Mouse (Mus musculus) right cerebral cortex, adult 2 months (tissue): Measurements from ENCODE around the gene Cpvl.

Experiments used
- DNase-seq, 2 experiments: peaks; one replicate each; pipeline ENCODE4 v3.0.0; 2021 to 2022; ENCODE audit warnings: low spot score in 2 of 2

The Cpvl gene

DNA sequence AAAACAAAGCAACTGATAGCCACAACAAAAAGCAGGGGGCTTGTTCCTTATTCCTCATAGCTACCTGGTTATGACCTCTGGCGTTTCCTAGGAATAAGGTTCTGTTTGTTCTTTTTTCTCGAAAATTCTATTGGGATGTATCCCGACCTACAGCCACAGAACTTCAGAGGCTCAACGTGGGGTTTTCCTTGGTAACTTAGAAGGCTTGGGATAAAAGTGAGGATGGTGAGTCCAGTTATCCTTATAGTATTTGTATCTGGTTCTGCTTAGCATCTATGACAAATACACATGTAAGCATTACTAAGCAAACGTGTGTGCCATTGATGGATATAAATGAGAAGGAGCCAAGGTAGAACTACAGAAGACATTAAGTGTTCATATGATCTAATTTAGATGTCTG, at the start of gene Cpvl:
TSS of gene Cpvl (minus strand) at position 101 of the 400 bp plus-strand sequence.
- DNase-seq: no peak

DNA sequence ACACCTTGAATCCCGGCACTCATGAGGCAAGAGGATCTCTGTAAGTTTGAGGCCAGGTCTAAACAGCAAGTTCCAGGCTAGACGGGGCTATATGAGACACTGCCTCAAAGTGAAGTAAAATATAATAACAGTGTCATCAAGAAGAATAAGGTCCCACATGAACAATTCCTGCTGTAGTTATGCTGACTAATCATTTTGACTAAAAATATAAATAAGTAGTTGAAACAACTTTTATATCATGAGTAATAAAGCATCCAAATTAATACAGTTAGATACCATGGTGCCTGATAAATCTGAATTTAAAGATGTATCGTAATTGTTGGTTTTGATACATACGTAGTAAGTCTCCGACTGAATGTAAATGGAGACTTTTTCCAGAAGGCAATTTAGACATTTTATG, 45.4 kb upstream of the Cpvl start:
- no peak for DNase-seq

DNA sequence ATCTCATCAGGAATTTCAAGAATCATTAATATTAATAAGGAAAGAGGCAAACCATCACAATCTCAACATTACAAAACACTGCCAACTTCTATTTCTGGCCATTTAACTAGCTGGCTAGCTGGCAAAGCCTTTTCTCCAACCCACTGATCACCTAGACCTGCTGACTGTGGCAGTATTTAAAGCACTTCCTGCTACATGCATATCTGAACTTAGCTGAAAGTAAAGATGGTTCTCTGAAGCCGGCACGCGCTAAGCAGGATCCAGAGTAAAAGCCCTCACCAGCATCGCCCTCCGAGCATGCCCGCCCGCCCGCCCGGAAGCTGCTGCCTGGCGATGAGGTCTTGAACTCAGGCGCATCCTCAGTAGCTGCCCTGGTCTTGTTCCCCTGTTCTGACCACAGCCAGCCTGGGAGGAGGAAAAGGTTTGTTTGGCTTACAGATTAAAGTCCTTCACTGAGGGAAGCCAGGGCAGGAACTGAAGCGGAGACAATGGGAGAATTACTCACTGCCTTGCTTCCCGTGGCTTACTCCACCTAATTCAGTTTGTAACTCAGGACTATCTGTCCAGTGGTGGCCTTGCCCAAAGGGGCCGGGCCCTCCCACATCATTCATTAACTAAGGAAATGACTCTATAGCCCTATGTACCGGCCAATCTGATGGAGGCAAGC, 42.8 kb upstream of the Cpvl start:
- DNase-seq: no peak

DNA sequence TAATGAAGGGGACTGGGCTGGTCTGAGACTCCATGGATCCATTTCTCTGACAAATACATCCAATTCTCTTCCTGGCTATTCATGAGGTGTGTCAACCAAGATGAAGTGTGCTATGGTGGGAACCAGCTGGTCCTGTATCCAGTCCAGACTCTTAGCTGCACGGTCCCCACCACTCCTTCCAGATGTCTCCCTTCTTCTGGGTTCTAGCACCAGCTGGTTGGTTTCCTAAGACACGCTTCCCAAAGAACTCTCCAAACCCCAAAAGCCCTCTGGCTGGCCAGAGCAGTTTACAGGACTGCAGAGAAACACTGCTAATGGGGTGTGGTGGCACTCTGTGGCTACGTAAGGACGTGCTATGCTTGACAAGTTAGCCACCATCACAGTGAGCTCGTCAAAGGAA, 40.4 kb upstream of the Cpvl start:
- DNase-seq: no peak

DNA sequence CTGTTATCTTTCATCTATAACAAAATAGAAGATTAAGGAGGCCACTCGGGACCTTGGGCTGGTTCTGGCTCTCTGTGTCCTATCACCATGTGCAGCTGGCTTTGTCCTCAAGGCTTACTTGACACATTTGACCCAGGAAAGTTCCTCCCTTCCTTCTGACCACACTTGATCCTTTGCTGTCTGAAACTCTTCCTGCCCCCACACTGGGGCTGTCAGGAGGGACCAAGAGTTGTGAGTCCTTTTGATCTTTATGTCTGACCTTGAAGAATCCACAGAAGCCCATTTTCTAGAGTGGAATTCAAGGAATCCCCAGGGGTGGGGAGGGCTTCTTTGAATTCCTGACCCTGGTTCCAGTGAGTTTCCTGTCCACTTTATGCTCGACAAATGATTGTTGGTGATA, 39.6 kb upstream of the Cpvl start:
- DNase-seq: no peak

DNA sequence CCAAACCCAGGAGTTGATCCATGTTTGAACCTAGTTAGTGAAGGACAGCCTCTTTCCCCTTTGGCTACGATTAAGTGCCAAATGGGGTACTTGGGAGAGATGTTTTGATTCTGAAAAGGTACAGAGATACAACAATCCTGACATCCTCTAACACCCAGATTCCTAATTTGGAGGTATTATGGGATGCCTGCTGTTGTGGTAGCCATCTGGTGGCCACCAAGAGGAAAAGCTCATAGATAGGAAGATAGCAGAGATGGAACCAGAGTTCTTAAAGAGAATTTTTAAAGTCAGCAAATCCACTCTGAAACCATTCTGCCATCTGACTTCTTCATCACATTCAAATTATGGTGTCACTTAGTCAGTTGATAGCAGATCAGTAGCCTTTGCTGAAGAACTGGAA, 33.7 kb upstream of the Cpvl start:
- DNase-seq: no peak

DNA sequence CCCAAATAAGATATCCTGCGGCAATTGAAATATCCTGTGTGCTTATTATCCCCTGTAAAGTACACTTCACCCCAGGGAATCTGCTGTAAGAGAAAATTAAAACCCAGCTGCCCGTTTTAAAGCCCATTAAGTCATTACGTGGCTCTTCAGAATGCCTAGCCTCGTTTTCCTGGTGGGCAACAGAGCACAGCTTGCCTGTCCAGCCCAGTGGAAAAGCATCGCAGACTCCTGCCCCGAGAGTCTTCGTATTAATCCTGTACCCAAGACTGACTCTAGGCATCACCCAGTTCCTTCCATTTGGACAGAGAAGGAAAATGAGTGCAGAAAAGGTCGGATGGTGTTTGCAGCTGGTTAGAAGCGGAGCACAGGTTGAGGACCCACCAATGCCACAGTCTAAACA, 31.9 kb upstream of the Cpvl start:
- no peak for DNase-seq

DNA sequence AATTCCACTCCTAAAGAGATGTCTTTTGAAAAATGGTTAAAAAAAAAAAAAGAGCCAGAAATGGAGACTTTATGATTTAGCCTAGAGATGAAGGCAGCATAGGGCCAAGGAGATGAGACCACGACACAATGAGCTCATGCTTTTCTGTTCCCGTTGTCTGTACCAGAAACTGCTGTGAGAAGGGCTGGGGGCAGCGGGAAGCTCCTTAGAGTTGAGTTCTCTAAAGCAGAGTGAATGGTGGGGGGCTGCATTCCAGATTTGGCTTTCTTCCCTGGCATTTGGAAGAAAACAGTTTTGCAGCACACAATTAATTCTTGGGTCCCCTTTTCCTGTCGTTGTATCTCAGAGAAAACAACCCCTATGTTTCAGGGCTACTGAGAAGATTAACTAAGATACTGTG, 30.8 kb upstream of the Cpvl start:
- DNase-seq: no peak

DNA sequence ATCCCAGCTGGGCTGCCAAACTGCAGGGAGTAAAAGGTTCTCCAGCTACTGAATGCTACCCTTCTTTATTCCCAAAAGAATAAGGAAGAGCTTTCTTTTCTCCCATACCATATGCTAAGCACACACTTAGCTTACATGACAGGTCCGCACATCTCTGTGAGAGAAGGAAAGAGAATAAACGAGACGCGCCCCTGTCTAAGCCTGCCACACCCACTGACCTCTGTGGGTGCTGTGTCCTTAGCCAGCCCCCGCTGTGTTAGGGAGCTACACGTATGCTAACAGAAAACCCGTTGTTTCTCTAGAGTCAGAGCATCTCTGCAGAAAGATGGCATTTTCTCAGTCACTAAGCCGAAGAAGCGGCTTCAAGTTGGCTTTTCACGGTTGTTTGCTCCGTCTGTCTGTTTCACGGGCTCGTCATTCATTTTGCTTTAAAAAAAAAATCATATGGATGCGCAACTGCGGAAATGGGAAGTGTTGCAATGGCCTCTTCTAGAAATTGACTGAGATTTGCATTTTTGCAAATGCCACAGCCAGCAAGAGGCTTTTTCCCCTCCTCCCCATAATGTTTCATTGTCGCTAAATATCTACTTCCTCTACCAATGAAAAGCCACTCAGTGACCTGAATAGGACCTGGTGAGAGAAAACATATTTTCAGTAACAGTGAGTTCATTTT, 30.1 kb upstream of the Cpvl start:
- peak; percentile 11 to 16 for DNase-seq

DNA sequence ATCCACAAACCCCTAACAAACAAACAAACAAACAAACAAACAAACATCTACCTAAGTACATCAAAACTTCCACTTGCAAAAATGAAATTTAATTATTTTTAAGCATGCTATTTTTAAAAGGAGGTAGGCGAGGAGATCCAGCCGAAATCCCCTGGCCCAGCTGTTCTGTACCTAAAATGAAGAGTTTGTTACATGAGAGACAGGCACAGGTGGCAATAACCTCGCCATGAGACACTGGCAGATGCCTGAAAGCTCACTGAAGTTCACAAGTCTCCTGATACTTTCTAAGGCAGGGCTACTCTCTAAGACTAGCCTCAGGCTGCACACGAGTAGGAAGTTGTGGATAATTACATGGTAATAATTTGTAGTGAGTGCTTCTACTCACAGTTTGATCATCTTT, 26.8 kb upstream of the Cpvl start:
- DNase-seq: no peak

DNA sequence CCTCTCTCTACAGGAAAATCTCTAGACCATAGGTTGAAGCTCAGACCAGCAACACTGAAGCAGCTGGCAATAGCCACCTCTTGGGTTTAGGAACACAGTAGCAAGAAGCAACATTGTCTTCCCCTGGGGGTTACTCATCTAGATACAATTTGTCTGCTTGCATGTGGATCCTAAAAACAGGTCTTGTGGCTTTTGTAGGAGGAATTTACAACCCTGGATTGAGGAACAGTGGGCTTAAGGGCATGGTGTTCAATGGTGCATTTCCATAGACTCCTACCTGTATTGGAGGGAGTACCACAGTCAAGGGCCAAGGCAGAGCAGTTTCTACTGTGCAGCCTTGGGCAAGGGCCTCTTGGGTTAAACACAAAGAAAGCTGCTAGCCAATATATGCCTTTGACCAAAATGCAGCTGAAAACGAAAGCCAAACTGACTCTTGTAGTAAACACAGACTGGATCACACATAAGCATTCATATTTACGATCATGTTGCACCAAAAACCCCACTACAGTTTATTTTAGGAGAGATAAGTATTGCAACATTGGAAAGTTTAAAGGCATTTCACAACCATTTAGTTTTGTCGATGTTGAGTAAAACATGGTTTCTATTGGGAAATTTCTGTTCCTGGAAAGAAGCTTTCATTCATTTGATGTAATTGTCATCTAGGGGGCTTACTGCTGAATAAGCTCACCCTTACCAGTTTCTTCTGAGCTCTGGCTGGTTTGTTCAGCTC, 17.9 kb upstream of the Cpvl start:
- no peak for DNase-seq

DNA sequence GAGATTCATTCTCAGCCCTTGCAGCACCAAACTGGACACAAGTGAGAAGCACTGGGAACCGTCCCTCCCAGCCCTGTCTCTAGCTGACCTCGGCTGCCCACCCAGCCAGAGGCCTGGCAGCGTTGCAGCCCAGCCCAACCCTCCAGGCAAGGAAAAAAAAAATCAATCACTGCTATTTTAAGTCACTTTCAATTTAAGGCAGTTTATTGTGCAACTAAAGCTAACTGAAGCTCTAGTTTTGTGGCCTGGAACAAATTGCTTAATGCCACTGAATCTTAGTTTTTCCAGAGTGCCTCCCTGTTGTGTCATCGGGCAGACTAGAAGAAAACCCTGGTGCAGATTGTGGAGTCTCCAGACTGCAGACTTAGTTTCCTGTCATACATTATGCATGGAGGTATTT, 17.0 kb upstream of the Cpvl start:
- DNase-seq: no peak

DNA sequence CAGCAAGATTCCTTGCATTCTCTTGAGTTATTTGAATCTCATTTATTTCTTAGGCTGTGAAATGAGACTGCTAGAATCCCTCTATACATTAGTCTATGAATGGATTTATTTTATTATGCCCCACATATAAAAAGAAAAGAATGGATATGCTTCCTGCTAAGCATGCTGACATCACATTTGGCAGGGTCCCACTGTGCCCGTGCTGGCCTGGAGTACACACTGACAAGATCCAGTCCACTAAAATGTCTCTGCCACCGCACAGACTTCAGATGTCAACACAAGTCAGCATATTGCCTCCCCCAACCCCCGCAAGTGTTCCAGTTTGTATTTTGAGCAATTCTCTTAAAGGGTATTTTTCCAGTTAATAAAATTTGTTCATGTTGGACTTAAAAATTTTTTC, 13.9 kb upstream of the Cpvl start:
- DNase-seq: no peak

DNA sequence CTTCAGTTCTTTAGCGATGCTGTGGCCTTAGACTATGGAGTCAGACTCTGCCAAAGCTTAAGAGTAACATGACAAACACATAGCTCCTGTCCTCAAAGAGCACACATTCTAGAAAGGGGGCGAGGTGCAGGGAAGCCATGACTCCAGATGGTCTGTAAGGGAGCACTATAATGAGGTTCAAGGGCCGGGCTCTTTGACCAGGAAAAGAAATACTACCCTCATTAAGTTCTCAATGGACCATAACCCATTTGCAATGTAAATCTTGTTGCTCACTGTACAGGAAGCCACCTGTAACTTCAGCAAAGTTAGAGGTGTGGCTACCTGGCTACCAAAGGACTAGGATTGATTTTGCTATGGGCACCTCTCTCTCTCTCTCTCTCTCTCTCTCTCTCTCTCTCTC, 8.8 kb upstream of the Cpvl start:
- no peak for DNase-seq

DNA sequence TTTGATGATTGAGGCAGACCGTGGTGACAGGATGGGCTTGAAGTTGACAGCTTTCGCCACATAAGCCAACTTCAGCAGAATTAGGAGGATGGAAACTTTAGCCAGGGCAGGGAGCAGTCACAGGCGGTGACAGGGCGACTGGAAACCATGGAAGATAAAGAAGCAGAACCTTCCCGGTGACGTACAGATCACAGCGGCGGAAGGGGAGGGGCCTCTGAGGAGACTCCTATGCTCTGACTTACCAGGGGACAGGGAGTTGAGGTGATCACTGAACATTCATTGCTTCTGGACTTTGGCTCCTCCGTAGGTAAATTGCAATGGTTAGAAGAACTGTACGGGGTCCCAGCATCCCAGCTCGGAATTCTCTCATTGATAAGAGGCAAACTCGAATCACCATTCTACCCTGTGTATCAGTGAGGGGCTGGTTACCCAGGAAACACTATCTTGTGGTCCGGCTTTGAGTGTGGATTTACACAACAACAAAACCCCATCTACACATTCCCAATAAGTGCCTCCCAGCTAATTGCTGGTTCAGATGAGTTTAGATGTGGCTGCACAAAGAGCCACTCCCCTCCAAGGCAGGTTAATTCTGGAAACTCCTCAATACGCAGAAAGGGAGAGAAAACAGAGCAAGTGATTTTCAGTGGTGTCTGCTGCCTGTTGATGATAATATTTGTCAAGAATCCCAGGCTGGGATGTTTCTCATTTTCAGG, 8.0 kb upstream of the Cpvl start:
- no peak for DNase-seq

DNA sequence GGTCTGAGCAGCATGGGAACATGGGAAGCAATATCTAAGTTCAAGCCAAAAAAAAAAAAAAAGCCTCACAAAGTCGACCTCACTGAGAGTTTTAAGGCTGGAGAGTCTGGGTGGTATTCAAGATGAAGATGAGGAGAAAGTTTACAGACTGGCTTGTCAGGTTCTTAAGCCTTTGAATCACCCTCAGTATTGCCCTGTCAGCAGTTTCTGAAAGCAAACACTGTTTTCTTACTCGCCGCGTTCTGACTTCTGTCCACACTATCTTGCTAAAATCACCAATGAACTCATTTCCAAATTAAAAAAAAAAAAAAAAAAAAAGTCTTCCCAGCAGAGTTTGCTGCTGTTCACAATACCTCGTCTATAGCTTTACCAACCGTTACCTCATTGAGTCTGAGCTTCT, 5.3 kb upstream of the Cpvl start:
- no peak for DNase-seq

DNA sequence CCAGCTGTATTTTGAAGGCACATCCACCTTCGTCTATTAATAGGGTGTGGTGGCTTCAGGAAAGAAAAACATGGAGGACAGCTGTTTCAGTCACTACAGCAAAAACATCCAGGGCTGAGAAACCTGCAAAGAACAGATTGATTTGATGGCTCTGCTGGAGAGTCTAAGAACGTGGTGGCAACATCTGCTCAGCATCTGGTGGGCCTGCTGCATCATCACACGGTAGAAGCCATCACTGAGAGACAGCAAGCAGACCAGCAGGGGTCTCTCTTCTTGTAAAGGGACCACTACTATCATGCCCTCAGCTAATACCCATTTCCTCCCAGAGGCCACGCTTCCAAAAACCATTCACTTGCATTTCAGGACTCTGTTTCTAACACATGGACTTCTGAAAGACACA, 4.1 kb upstream of the Cpvl start:
- no peak for DNase-seq

DNA sequence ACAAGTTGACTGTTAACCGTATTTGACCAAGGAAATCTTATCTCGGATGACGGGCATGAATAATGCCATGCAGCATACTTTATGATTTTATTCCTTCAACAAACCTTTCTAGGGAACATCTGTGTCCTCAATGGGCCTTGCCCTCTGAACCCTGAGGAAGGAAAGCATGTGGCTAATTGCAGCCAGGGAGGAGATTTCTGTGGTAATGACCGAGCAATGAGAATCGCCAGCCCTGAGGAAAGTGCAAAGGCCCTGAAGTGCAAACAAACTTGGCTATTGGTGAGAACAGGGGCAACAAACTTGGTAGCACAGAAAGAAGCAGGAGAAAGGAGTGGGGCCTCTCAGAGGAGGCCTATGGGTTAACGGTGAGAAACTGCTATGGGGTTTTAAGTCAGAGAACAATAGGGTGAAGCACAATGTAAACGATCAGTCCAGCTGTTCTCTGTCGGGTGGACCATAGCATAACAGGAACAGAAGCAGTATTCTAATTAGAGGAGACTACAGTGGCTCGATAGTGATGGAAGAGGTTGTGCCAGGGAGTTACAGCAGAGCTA, 3.7 kb upstream of the Cpvl start:
- no peak for DNase-seq

DNA sequence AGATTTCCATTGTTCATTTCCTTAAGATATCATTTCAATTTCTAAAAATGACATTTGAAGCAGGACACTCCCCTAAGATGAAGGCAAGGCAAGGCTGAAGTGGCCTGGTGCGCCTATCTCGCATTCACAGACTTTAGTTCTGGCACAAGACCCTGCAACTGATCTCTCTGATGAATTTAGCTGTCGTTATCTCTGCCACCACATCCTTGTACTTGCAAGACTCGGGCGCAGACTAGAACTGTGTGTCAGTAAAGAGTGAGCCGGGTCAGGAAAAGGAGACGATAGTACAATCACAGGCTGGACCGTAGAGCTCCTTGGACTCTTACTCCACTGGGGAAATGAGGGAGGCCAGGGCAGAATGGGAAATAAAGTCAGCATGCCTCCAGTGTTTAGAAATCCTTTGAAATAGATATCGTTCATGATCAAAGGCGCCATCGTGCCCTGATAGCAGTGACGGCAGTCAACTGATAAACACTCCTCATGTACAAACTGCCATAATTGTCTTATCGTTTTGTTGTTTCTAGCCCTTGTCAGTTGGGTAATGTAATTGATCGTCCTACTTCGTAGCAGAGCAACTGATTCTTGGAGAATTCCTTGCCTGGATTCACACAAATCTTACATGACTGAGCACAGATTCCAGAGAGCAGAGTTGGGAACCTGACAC, 2.5 kb upstream of the Cpvl start:
- DNase-seq: no peak

DNA sequence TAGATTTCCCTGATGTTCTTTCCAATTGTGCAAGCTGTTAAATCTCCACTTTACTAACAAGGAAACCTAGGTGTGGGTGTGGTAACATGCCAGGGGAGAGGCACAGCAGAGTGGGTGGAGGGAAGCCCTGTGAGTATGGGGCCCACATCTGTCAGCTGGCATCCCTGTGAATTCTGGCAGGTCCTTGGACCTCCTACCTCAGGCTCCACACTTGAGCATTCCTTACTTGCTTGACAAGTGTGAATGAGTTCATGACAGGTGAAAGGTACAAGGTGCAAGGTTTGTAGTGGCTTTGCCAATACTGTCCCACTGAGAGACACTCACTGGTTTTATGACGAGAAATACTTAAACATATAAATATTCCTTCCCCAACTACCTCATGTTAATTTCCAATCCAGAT, 4.4 kb downstream of the Cpvl start:
- DNase-seq: no peak

DNA sequence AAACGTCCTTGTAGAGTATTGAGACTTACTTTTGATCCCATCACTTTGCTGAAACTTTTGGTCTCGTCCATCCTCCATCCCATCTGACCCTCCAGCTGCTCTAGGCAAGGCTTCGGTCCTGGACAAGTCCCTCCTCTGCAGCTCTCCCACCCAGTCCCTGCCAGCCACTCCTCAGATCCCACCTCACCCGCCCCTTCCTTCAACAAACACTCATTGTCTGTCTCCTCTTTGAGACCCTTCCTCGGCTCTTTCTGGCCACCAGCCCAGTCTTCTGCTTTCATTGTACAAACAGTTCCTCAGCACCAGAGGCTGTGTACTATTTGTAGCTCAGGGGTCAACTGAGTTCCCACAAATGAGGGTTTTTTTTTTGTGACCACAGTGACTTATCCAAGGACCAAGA, 5.0 kb downstream of the Cpvl start:
- no peak for DNase-seq

DNA sequence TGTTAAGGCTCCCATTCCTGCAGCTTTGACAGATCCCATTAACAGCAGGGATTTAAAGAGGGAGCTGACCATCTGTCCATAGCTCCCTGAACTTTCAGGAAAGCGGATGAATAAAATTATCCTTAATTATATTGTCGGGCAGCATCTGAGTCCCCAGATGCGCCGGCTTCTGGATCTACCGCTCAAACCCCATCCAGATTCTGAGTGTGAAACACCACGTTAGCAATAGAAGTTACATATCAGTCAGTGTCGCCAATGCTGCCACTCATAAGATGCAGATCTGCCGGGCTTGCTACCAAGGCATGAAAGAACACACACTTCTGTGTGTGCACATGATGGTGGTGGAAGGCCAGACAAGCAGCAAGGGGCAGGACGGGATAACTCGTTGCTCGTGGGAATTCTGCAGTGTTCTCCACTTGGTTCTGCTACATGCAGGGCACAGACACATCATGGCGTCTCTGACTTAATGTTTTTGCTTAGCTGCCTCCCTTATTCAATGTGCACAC, 6.2 kb downstream of the Cpvl start:
- no peak for DNase-seq
